Mouse (Mus musculus) liver, adult 2 months (tissue): Measurements from ENCODE around the gene Cyp4f17. TPM values are rescaled to one million over a fixed set of nuclear protein-coding genes. Genes with fewer than 3 reads are reported as not detected.
"Not testable (repeated sequence)": the region's sequence is repeated elsewhere in the genome, so short reads cannot be mapped to it uniquely, and the experiment has no call there.

Source experiments
- DNase-seq: peaks from one replicate; pipeline ENCODE4 v3.0.0-alpha.2; 2011; ENCODE audit warnings: low read depth, low spot score; ENCODE audit errors: extremely low read depth
- H3K27ac ChIP-seq: fragments of 200-500 bp; replicated peaks from 2 replicates; pipeline ENCODE4 v1.5.1; 2012; ENCODE audit warnings: low read depth, mild to moderate bottlenecking, control low read depth, inconsistent platforms, low read length; ENCODE audit not compliant: insufficient read depth
- H3K27me3 ChIP-seq: fragments of 200-500 bp; 2 replicates; pipeline ENCODE4 v1.6.1; 2012; ENCODE audit warnings: mild to moderate bottlenecking, moderate library complexity, low read length, inconsistent platforms; ENCODE audit not compliant: control insufficient read depth, insufficient read depth
- H3K36me3 ChIP-seq: fragments of 200-500 bp; 2 replicates; pipeline ENCODE4 v1.6.1; 2012; ENCODE audit warnings: low read length, inconsistent platforms; ENCODE audit not compliant: control insufficient read depth, insufficient read depth
- H3K4me1 ChIP-seq: fragments of 200-500 bp; 2 replicates; pipeline ENCODE4 v1.6.1; 2011; ENCODE audit warnings: low read length; ENCODE audit not compliant: control insufficient read depth, insufficient read depth
- H3K4me3 ChIP-seq: fragments of 200-500 bp; 2 replicates; pipeline ENCODE4 v1.5.1; 2011; ENCODE audit warnings: low read depth, mild to moderate bottlenecking, control low read depth, low read length, moderate library complexity; ENCODE audit not compliant: insufficient read depth
- H3K79me2 ChIP-seq: fragments of 200-500 bp; 2 replicates; pipeline ENCODE4 v1.6.1; 2012; ENCODE audit warnings: inconsistent platforms, mild to moderate bottlenecking, low read length, moderate library complexity; ENCODE audit not compliant: control insufficient read depth, insufficient read depth
- H3K9ac ChIP-seq: fragments of 200-500 bp; 2 replicates; pipeline ENCODE4 v1.6.1; 2012; ENCODE audit warnings: low read depth, mild to moderate bottlenecking, control low read depth, inconsistent platforms, low read length
- CTCF ChIP-seq: fragments of 200-500 bp; IDR thresholded peaks from 2 replicates; pipeline ENCODE4 v1.5.1; 2011; ENCODE audit warnings: low read depth, low read length, control low read depth
- POLR2A ChIP-seq: fragments of 200-500 bp; IDR thresholded peaks from 2 replicates; pipeline ENCODE4 v1.6.1; 2011; ENCODE audit warnings: low read length, control low read depth; ENCODE audit not compliant: insufficient read depth; ENCODE audit errors: extremely low read depth
- WGBS: fragments of 180-500 bp; shearing (Covaris S2); methylation state at CpG from one replicate; pipeline ENCODE4 v1.1.7; 2018; 5-methylcytosine and 5-hydroxymethylcytosine counted together
- polyA plus RNA-seq: library from polyadenylated mRNA; depleted of rRNA; stranded (reverse); fragments of >200 nt; gene quantifications from 2 replicates; pipeline ENCODE4 v1.2.3, GENCODE M21; 2012
- total RNA-seq: library from RNA; depleted of rRNA; stranded (reverse); fragments of >200 nt; gene quantifications from 2 replicates; pipeline ENCODE4 v1.2.3, GENCODE M21; 2014

Gene Cyp4f17
- total and polyA plus RNA-seq, 2 experiments = 14.1 to 20.1 TPM

GRCm38 (mm10) chr17:32528408-32529337, 22.8 kb downstream of the Cyp4f17 start:
- DNase-seq = peak; percentile 47

GRCm38 (mm10) chr17:32532356-32532755, 26.5 kb downstream of the Cyp4f17 start:
- not testable (repeated sequence) for H3K27me3 ChIP-seq, H3K27ac ChIP-seq, H3K79me2 ChIP-seq, H3K4me3 ChIP-seq, H3K4me1 ChIP-seq, DNase-seq, H3K9ac ChIP-seq, H3K36me3 ChIP-seq
- WGBS = 76% methylated on average over 4 of the region's 4 CpGs

More at GRCm38 (mm10) chr17:32528408-32529337, 22.8 kb downstream of the Cyp4f17 start:
- 0 out of 2 replicates have a peak overlapping the region, but pooled peaks have one; percentile 26 for H3K9ac ChIP-seq
- no peaks in the 10 kb centered on the region for H3K79me2 ChIP-seq
- WGBS = 59% methylated on average over 26 of the region's 26 CpGs
- no peaks in the 10 kb centered on the region; the same call in 1 of the 2 replicates for H3K4me1 ChIP-seq
- no peaks in the 10 kb centered on the region for H3K27me3 ChIP-seq
- H3K27ac ChIP-seq = no peak overlapping the region
- TF ChIP-seq POLR2A (no peak), CTCF (peak; percentile 84)
- H3K36me3 ChIP-seq = peaks cover 20% of the 10 kb centered on the region
- peak overlapping the region; percentile 13 for H3K4me3 ChIP-seq

GRCm38 (mm10) chr17:32534068-32534467, 28.2 kb downstream of the Cyp4f17 start:
- TF ChIP-seq CTCF (no peak), POLR2A (no peak)
- H3K4me1 ChIP-seq = peaks cover 2% of the 10 kb centered on the region; the same call in 1 of the 2 replicates
- H3K27me3 ChIP-seq = no peaks in the 10 kb centered on the region
- H3K4me3 ChIP-seq = no peak overlapping the region
- H3K36me3 ChIP-seq = no peaks in the 10 kb centered on the region
- H3K27ac ChIP-seq = no peak overlapping the region
- WGBS = 53% methylated on average over 6 of the region's 6 CpGs
- H3K9ac ChIP-seq = no peak overlapping the region
- no peaks in the 10 kb centered on the region for H3K79me2 ChIP-seq
- DNase-seq = peak; percentile 33

GRCm38 (mm10) chr17:32536051-32536866, 30.4 kb downstream of the Cyp4f17 start, which contains the start of gene Cyp4f16:
Gene Cyp4f16, plus strand, starts transcription at chr17:32536558.
- H3K27ac ChIP-seq, H3K4me1 ChIP-seq, H3K36me3 ChIP-seq, H3K27me3 ChIP-seq, H3K79me2 ChIP-seq: not testable (repeated sequence)
- WGBS = 4% methylated on average over 5 of the region's 5 CpGs
- 0 out of 2 replicates have a peak within 1 kb of the TSS, but pooled peaks have one; percentile 21 for H3K9ac ChIP-seq
- peak; percentile 29 for DNase-seq
- peak within 1 kb of the TSS; percentile 39 for H3K4me3 ChIP-seq

- TF ChIP-seq CTCF (no peak), POLR2A (no peak)
- H3K36me3 ChIP-seq = no peaks in the 10 kb centered on the region
- H3K4me1 ChIP-seq = peaks cover 2% of the 10 kb centered on the region; the same call in 1 of the 2 replicates
- 0 out of 2 replicates have a peak overlapping the region, but pooled peaks have one; percentile 21 for H3K9ac ChIP-seq
- WGBS = 46% methylated on average over 5 of the region's 5 CpGs
- H3K27me3 ChIP-seq = no peaks in the 10 kb centered on the region
- H3K79me2 ChIP-seq = no peaks in the 10 kb centered on the region
- no peak overlapping the region for H3K27ac ChIP-seq
- peak overlapping the region; percentile 39; the same call in 1 of the 2 replicates for H3K4me3 ChIP-seq
- DNase-seq = no peak
These were observed 31.0 kb downstream of the Cyp4f17 start for GRCm38 (mm10) chr17:32536867-32537250.

GRCm38 (mm10) chr17:32544792-32545191, 38.9 kb downstream of the Cyp4f17 start:
- H3K9ac ChIP-seq, H3K4me3 ChIP-seq, H3K4me1 ChIP-seq, H3K36me3 ChIP-seq, H3K79me2 ChIP-seq, H3K27ac ChIP-seq, DNase-seq, H3K27me3 ChIP-seq: not testable (repeated sequence)
- whole genome bisulfite sequencing = 86% methylated on average over 5 of the region's 5 CpGs

- not testable (repeated sequence) for H3K27me3 ChIP-seq, H3K4me1 ChIP-seq, H3K27ac ChIP-seq, H3K9ac ChIP-seq, DNase-seq, H3K4me3 ChIP-seq, H3K79me2 ChIP-seq, H3K36me3 ChIP-seq
- WGBS = 94% methylated on average over 3 of the region's 3 CpGs
These were observed 44.5 kb downstream of the Cyp4f17 start for GRCm38 (mm10) chr17:32550377-32550776.
